Mouse (Mus musculus) limb, embryonic 10.5 days (tissue): ENCODE measurements at regions not wholly inside any gene's neighbourhood (a gene's known extent, or its start where the extent isn't known, plus 50 kb on each side); places are given as distances from the start of the nearest gene placed in this dataset.

Experiments used
- DNase-seq: peaks from one replicate; pipeline ENCODE4 v3.0.0-alpha.2; 2017; ENCODE audit warnings: low spot score
- H3K27ac ChIP-seq: fragments of 300-500 bp; sonication (generic); 2 replicates; pipeline ENCODE4 v1.5.1; 2016; ENCODE audit warnings: mild to moderate bottlenecking
- H3K27me3 ChIP-seq: fragments of 300-500 bp; sonication (generic); 2 replicates; pipeline ENCODE4 v1.6.1; 2016; ENCODE audit warnings: low read depth, mild to moderate bottlenecking; ENCODE audit not compliant: poor library complexity, severe bottlenecking
- H3K36me3 ChIP-seq: fragments of 300-500 bp; sonication (generic); 2 replicates; pipeline ENCODE4 v1.6.1; 2016; ENCODE audit warnings: mild to moderate bottlenecking, moderate library complexity
- H3K4me1 ChIP-seq: fragments of 300-500 bp; sonication (generic); 2 replicates; pipeline ENCODE4 v1.6.1; 2016
- H3K4me3 ChIP-seq: fragments of 300-500 bp; sonication (generic); 2 replicates; pipeline ENCODE4 v1.5.1; 2016; ENCODE audit warnings: mild to moderate bottlenecking, moderate library complexity
- H3K9me3 ChIP-seq: fragments of 300-500 bp; sonication (generic); replicated peaks from 2 replicates; pipeline ENCODE4 v1.6.1; 2016; ENCODE audit warnings: mild to moderate bottlenecking
- WGBS: fragments of 180-500 bp; shearing (Covaris S2); methylation state at CpG from one replicate; pipeline ENCODE4 v1.1.7; 2016; 5-methylcytosine and 5-hydroxymethylcytosine counted together

GRCm38 (mm10) chr10:126776603-126777002, 124.6 kb downstream of the Atp23 start:
- H3K9me3 ChIP-seq = no peaks in the 10 kb centered on the region
- no peak for DNase-seq
- no peak overlapping the region for H3K27ac ChIP-seq
- no peaks in the 10 kb centered on the region for H3K27me3 ChIP-seq
- H3K4me3 ChIP-seq = no peak overlapping the region
- WGBS = 82% methylated on average over 3 of the region's 3 CpGs
- H3K36me3 ChIP-seq = no peaks in the 10 kb centered on the region
- H3K4me1 ChIP-seq = peaks cover 2% of the 10 kb centered on the region; the same call in 1 of the 2 replicates

GRCm38 (mm10) chr10:126775946-126776345, 125.2 kb downstream of the Atp23 start:
- H3K36me3 ChIP-seq = no peaks in the 10 kb centered on the region
- H3K4me3 ChIP-seq = no peak overlapping the region
- WGBS = 84% methylated on average over 13 of the region's 13 CpGs
- no peak overlapping the region for H3K27ac ChIP-seq
- peaks cover 2% of the 10 kb centered on the region; the same call in 1 of the 2 replicates for H3K4me1 ChIP-seq
- H3K27me3 ChIP-seq = no peaks in the 10 kb centered on the region
- no peaks in the 10 kb centered on the region for H3K9me3 ChIP-seq
- DNase-seq = no peak

GRCm38 (mm10) chr10:126770446-126771020, 130.6 kb downstream of the Atp23 start:
- H3K36me3 ChIP-seq = no peaks in the 10 kb centered on the region
- no peak overlapping the region for H3K27ac ChIP-seq
- H3K4me3 ChIP-seq = no peak overlapping the region
- H3K27me3 ChIP-seq = no peaks in the 10 kb centered on the region
- DNase-seq = no peak
- no peaks in the 10 kb centered on the region for H3K9me3 ChIP-seq
- 87% methylated on average over 6 of the region's 6 CpGs for WGBS
- 0 out of 2 replicates have a peak, but pooled peaks cover 2% of the 10 kb centered on the region for H3K4me1 ChIP-seq

- WGBS = 73% methylated on average over 2 of the region's 2 CpGs
- no peaks in the 10 kb centered on the region for H3K36me3 ChIP-seq
- no peak for DNase-seq
- no peak overlapping the region for H3K27ac ChIP-seq
- no peaks in the 10 kb centered on the region for H3K4me1 ChIP-seq
- no peaks in the 10 kb centered on the region for H3K9me3 ChIP-seq
- H3K4me3 ChIP-seq = no peak overlapping the region
- no peaks in the 10 kb centered on the region for H3K27me3 ChIP-seq
Observed at GRCm38 (mm10) chr10:126765648-126766047, 135.5 kb downstream of the Atp23 start.

GRCm38 (mm10) chr10:126764740-126765139, 136.4 kb downstream of the Atp23 start:
- WGBS = 73% methylated on average over 8 of the region's 8 CpGs
- Histone ChIP-seq H3K27me3 (no peaks in the 10 kb centered on the region), H3K27ac (no peak overlapping the region), H3K4me3 (no peak overlapping the region), H3K36me3 (no peaks in the 10 kb centered on the region), H3K4me1 (no peaks in the 10 kb centered on the region), H3K9me3 (no peaks in the 10 kb centered on the region)
- DNase-seq = no peak

- no peaks in the 10 kb centered on the region for H3K27me3 ChIP-seq
- no peaks in the 10 kb centered on the region for H3K4me1 ChIP-seq
- no peak overlapping the region for H3K4me3 ChIP-seq
- 70% methylated on average over 5 of the region's 5 CpGs for WGBS
- H3K9me3 ChIP-seq = no peaks in the 10 kb centered on the region
- no peak for DNase-seq
- H3K36me3 ChIP-seq = no peaks in the 10 kb centered on the region
- no peak overlapping the region for H3K27ac ChIP-seq
Observed at GRCm38 (mm10) chr10:126763976-126764375, 137.2 kb downstream of the Atp23 start.

GRCm38 (mm10) chr10:126758682-126759081, 142.5 kb downstream of the Atp23 start:
- DNase-seq = no peak
- Histone ChIP-seq H3K27me3 (no peaks in the 10 kb centered on the region), H3K4me3 (no peak overlapping the region), H3K27ac (no peak overlapping the region), H3K9me3 (no peaks in the 10 kb centered on the region), H3K4me1 (peaks cover 6% of the 10 kb centered on the region; the same call in 1 of the 2 replicates), H3K36me3 (no peaks in the 10 kb centered on the region)
- WGBS = 86% methylated on average over 7 of the region's 7 CpGs

GRCm38 (mm10) chr10:126753201-126753600, 148.0 kb downstream of the Atp23 start:
- H3K27me3 ChIP-seq = no peaks in the 10 kb centered on the region
- no peaks in the 10 kb centered on the region for H3K9me3 ChIP-seq
- H3K4me3 ChIP-seq = no peak overlapping the region
- no peak for DNase-seq
- H3K27ac ChIP-seq = no peak overlapping the region
- 70% methylated on average over 6 of the region's 6 CpGs for WGBS
- H3K36me3 ChIP-seq = no peaks in the 10 kb centered on the region
- H3K4me1 ChIP-seq = peaks cover 18% of the 10 kb centered on the region

GRCm38 (mm10) chr10:126752699-126753098, 148.5 kb downstream of the Atp23 start:
- Histone ChIP-seq H3K4me3 (no peak overlapping the region), H3K27ac (no peak overlapping the region), H3K9me3 (no peaks in the 10 kb centered on the region), H3K27me3 (no peaks in the 10 kb centered on the region), H3K4me1 (peaks cover 18% of the 10 kb centered on the region), H3K36me3 (no peaks in the 10 kb centered on the region)
- no peak for DNase-seq
- 72% methylated on average over 11 of the region's 11 CpGs for WGBS

GRCm38 (mm10) chr10:126748696-126749466, 152.3 kb downstream of the Atp23 start:
- WGBS = 67% methylated on average over 17 of the region's 17 CpGs

GRCm38 (mm10) chr10:126734661-126735060, 166.5 kb downstream of the Atp23 start:
- Histone ChIP-seq H3K27me3 (no peaks in the 10 kb centered on the region), H3K4me1 (no peaks in the 10 kb centered on the region), H3K4me3 (no peak overlapping the region), H3K36me3 (no peaks in the 10 kb centered on the region), H3K9me3 (no peaks in the 10 kb centered on the region), H3K27ac (no peak overlapping the region)
- DNase-seq = no peak
- 69% methylated on average over 2 of the region's 2 CpGs for WGBS

More at GRCm38 (mm10) chr10:126748696-126749466, 152.3 kb downstream of the Atp23 start:
- no peak for DNase-seq
- H3K9me3 ChIP-seq = no peaks in the 10 kb centered on the region
- H3K4me3 ChIP-seq = no peak overlapping the region
- H3K36me3 ChIP-seq = no peaks in the 10 kb centered on the region
- no peak overlapping the region for H3K27ac ChIP-seq
- H3K4me1 ChIP-seq = peaks cover 13% of the 10 kb centered on the region
- no peaks in the 10 kb centered on the region for H3K27me3 ChIP-seq

GRCm38 (mm10) chr10:126727840-126728239, 173.3 kb downstream of the Atp23 start:
- Histone ChIP-seq H3K4me1 (no peaks in the 10 kb centered on the region), H3K9me3 (no peaks in the 10 kb centered on the region), H3K27ac (no peak overlapping the region), H3K27me3 (no peaks in the 10 kb centered on the region), H3K4me3 (no peak overlapping the region), H3K36me3 (no peaks in the 10 kb centered on the region)
- DNase-seq = no peak
- WGBS = 87% methylated on average over 4 of the region's 4 CpGs

- no peaks in the 10 kb centered on the region for H3K27me3 ChIP-seq
- H3K9me3 ChIP-seq = no peaks in the 10 kb centered on the region
- H3K36me3 ChIP-seq = no peaks in the 10 kb centered on the region
- no peak overlapping the region for H3K27ac ChIP-seq
- WGBS = 87% methylated on average over 2 of the region's 2 CpGs
- no peak overlapping the region for H3K4me3 ChIP-seq
- no peaks in the 10 kb centered on the region for H3K4me1 ChIP-seq
- no peak for DNase-seq
Observed at GRCm38 (mm10) chr10:126717961-126718360, 183.2 kb downstream of the Atp23 start.
